Mouse (Mus musculus) lung, adult 2 months (tissue): ENCODE data around the gene Pax4.

Experiments used
- CTCF ChIP-seq: fragments of 200-500 bp; IDR thresholded peaks from 2 replicates; pipeline ENCODE4 v1.5.1; 2011; ENCODE audit warnings: mild to moderate bottlenecking, low read length, control low read depth; ENCODE audit not compliant: insufficient read depth
- POLR2A ChIP-seq: fragments of 200-500 bp; IDR thresholded peaks from 2 replicates; pipeline ENCODE4 v1.6.1; 2011; ENCODE audit warnings: low read depth, mild to moderate bottlenecking, control low read depth, low read length, borderline replicate concordance; ENCODE audit errors: extremely low read depth

DNA sequence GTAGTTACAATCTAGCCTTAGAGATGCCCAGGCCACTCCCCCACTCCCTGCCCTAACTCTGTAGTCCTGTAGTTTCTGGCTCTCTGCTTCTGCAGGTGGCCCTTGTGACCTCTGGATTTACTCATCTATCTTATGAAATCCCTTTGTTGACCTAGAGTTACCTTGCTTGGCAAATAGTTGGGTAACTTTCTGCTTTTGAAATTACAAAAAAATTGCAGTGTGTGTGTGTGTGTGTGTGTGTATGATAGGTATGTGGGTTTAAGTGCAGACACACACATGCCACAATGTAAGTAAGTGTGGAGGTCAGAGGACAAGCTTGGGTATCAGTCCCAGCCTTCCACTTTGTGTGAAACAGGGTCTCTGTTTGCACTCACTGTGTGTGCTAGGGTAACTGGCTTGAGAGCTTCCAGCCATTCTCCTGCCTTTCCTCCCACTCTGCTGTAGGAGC lies 10.1 kb upstream of the Pax4 start:
- no peak for TF ChIP-seq POLR2A
- TF ChIP-seq CTCF, result no peak
